Mouse (Mus musculus) neutrophil, adult 5-6 weeks (primary cell): Measurements from ENCODE around the gene Slc41a1. TPM values are rescaled to one million over a fixed set of nuclear protein-coding genes. Genes with fewer than 3 reads are reported as not detected.

Experiments
- ATAC-seq: fragments of 151-379, 151-347 bp; 2 replicates; pipeline ENCODE4 v1.8.0; 2017; ENCODE audit warnings: mild to moderate bottlenecking, moderate TSS enrichment; ENCODE audit not compliant: insufficient number of reproducible peaks, poor library complexity, low FRiP score, severe bottlenecking; ENCODE audit errors: extremely low read depth
- total RNA-seq: library from RNA; stranded (forward); fragments of 200-1000 nt; gene quantifications from 2 replicates; pipeline ENCODE4 v1.2.3, GENCODE M21; 2017

The Slc41a1 gene
- total RNA-seq, 1 experiment from 2014 or later = 11.1 TPM

DNA sequence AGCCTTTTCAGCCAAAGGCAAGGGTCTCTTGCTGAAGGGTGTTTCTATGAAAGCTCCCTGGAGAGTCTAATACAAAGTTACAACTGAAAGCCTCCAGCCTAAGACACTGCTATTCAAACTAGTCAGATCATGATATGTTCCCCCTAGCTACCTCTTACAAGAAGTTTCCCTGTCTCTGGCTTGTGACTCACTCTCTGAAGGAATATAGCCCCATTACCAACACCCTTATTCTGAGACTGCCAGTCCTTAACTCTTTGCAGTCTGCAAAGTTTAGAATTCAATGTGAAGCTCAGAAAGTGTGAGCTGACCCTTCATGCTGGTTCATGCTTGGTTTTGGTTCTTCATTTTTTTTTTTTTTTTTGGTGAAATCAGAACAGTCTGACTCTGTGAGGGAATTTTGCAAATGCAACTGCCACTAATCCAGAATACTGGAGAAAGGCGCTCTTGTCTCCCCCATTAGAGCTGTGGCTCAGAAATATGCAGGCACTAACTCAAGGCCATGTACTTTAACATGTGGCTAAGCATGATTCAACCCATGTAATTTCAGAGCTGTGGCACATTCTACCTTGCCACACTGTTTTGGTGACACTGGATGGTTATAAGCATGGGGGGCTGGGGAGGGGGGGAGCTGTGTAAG lies 4.3 kb upstream of the Slc41a1 start:
- no peak for ATAC-seq

DNA sequence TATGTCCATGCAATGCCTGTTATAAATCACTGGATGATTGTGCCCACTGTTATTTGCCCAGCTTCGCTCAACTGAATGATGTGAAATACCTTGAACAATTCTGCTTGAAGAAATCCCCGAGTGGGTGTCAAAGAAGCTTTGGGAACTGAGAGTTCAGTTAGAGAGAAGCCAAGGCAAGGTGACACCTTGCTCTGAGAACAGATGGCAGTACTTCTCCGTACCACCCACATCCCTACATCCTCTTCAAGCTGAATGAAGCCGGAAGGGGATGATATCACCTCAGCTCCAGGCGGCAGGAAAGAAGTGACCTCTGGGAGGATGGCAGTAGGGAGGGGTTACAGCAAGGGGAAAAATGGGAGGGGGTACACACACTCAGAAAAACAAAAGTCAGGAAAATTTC lies 3.7 kb upstream of the Slc41a1 start:
- no peak for ATAC-seq

DNA sequence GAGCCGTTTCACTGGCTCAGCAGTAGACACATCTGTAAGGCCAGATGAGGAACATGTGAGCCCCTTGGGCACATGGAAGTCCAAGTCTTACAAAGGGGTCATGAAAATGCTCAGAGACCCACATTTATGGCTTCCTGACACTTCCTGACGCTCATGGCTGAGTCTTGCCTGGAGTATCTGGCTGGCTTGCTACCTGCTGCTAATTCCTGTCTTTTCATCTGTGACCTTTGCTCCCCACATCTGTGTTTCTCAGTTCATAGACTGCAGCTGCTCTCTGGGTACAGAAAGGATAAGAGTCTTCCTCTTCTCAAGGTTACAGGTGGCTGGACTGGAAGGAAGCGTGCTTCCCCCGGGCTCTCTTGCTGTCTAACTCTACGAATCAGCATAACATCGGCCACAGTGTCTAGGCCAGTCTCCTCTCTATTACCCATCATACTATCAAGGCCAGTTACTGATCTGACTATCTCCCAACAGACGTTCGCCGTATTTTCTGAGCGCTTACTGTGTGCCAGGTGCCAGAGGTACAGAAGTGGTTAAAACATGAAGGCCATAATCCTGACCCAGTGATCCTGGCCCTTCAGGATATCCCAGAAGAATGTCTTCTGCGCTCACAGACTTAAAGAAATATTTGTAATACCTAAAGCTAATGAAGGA lies 2.6 kb upstream of the Slc41a1 start:
- no peak for ATAC-seq

DNA sequence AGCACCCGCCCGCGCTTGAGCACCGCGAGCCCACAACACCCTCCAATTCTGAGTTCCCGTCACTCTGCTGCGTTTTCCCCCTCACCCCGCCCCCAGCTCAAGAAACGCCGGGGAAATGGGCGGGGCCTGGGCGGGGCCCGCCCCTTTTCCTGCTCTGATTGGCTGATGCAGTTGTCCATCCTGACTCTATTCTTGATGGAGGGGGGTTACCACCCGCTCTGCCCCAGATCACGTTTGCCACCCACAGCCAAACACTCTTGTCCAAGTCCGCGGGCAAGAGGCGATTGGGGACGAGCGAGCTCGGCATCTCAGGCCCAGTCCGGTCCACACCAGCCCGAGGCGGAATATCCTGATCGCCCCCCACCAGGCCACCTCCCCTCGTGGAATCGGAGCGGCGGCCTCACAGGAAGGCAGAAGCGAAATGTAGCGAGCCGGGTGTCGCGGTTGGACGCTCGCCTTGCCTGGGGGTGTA lies 530 bp downstream of the Slc41a1 start:
- peak; percentile 87 for ATAC-seq

DNA sequence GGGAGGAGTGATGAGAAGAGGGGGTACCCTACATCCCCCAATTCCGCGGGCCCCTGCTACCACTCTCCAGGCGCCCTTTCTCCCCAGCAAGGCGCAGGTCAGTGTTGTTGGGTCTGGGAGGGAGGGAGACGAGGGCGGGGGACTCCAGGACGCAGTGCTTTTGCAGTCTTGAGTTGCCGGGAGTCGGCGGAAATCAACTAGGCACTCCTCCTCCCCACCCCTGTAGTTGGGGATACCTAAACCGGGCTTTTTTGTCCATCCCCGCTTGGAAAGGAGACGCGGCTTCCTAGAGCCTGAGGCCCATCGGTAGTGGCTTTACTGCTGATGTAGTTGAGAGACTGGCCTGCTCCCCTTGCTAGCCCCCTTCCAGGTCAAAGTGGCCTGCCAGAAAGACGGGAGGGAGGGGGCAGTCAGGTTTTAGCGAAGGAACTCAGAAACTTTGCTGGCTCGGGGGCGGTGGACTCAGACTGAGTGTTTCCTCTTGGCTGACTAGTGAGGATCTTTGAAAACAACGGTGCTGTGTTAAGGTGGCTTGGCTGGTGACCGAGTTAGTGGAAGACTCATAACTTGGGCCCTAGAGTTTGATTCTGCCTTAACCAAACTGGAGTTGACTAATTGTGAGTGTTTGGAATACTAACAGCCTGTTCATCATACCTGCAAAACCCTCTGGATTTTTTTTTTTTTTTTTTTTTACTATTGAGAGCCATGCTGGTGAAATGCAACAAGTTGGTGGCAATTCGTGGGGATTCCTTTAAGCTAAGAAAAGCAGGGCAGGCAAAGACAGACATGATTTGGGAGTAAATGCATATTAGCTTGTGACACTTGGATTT lies 1.2 kb downstream of the Slc41a1 start:
- ATAC-seq = no peak

DNA sequence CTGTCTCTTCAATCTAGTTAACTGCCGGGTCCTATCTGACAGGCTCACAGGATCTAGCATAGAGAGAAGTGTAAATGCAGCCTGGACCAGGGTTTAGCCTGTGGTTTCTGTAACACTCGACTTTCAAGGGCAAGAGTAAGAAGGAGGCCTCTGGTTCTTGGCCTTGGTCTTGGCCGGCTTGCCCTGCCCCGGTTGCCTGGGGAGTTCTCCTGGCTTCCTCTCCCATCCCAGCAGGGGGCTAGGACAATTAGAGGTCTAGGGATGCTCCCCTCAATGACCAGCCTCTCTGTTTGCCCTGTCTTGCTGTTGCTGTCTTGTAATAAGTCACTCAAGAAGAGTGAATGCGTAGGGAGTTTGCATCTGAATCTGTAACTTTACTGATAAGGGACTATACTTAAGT lies 2.0 kb downstream of the Slc41a1 start:
- no peak for ATAC-seq

DNA sequence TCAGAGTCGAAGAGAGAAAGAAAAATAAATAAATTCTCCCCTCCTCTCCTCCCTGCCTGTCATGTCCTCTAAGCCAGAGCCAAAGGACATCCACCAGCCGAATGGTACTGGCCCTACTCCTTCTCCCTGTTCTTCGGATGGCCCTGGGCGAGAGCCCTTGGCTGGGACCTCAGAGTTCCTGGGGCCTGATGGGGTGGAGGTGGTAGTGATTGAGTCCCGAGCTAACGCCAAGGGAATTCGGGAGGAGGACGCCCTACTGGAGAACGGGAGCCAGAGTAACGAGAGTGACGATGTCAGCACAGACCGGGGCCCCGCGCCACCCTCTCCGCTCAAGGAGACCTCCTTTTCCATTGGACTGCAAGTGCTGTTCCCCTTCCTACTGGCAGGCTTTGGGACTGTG lies 3.3 kb downstream of the Slc41a1 start:
- no peak for ATAC-seq

DNA sequence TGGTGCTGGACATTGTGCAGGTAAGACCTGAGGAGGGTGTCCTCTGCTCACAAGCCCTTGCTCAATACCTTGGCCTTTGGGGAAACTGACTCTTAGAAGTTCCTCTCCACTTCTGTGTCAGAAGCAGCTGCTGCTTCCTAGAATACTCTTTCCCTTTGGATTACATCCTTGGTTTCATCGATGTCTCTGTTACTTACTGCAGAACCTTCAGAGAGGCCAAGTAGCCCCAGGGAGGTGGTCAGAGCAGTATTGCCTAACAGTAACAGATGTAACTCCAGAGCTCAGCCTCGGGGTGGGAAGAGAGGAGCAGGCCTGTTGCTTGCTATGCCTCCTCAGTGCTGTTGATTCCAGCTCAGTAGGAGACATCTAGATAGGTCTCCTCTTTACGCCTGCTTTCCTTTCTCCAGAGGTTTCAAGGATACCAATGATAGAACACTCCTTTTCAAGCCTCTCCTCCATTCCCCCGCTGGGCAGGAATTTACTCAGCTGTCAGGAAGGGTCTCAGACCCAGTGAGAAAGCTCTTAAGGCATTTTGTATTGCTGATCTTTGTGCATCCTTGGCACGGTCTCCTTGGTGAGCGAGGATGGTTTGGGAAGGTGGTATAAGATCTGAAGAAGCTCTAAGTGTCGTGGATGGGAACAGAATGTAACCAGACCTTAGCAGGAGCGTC lies 3.8 kb downstream of the Slc41a1 start:
- ATAC-seq = no peak

DNA sequence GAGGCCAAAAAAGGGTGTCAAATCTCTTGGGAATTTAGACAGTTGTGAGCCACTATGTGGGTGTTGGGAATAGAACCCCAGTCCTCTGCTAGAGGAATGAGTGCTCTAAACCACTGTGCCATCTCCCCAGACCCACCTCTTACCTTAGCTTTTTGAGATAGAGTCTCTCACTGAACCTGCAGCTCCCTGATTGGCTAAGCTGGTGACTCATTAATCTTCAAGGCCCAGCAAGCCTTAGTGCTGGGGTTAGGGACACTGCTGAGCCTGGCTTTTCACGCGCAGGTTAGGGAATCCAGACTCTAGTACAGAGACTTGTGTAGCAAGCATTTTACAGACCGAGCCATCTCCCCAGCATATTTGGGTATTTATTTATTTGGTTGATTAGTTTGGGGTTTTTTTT lies 9.7 kb downstream of the Slc41a1 start:
- no peak for ATAC-seq

DNA sequence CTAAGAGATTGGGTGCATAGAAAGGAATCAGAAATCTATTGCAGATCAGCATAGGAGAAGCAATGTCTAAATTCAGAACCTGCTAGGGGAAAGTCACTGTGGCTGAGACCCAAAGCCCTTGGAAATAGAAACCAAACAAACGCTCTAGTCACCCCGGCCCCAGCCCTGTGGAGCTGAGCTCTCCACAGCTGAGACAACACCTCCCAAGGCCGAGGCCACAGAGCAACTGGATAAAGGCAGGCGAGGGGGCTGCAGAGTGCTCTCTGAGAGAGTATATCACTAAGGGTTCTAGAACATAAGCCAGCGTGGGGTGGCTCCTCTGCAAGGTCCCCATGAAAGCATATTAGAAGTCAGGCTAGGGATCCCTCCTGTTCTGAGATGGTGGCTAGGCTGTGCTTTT lies 11.2 kb downstream of the Slc41a1 start:
- ATAC-seq = no peak

DNA sequence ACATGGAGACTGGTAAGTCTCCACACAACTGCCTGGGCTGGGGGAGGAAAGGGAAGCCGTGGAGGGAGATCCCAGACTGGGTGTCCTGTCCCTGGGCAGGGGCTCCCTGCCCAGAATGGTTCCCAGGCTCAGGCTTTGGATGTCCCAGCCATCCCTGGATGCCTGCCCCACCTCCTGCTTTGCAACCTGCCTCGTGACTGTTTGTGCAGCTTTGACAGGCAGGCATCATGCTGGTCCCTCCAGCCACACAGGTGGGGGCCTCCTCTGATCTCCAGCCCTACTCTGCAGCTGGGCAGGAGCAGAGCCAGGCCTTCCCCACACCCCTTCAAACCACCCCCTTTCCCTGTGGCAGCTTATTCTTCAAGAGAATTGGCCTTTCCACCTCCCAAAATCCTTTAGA lies 12.0 kb downstream of the Slc41a1 start:
- ATAC-seq = no peak

DNA sequence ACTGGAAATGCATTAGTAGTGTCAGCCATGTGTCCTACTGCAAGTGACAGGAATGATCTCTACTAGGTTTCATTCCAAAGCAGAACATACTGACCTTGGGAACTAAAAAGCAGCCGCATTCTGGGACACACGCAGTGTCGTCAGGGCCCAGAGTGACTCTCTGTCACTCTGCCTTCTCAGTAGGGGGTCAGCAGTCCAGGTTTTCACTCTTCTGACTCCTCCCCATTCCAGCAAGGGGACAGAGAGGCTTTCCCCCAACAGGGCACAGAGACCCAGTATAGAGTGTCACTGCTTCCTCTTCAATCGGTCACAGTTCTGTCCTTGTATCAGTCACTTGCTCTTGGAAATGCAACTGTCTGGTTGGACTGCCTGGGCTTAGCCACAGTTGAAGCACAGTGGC lies 14.9 kb downstream of the Slc41a1 start:
- no peak for ATAC-seq

DNA sequence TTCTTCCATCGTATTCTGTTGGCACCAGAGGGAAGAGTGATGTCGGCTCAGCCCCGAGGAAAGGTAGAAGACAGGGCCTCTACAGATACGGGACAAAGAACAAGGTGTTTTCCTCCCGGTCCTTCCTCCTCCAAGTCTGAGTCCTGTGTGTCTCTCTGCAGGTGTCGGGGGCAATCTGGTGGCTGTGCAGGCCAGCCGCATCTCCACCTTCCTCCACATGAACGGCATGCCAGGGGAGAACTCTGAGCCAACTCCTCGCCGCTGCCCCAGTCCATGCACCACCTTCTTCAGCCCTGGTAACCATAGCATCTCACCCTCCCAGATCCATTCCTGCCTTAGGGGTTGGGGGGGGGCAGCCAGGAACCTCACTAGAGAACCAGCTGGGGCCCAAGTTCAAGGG lies 16.5 kb downstream of the Slc41a1 start:
- no peak for ATAC-seq

DNA sequence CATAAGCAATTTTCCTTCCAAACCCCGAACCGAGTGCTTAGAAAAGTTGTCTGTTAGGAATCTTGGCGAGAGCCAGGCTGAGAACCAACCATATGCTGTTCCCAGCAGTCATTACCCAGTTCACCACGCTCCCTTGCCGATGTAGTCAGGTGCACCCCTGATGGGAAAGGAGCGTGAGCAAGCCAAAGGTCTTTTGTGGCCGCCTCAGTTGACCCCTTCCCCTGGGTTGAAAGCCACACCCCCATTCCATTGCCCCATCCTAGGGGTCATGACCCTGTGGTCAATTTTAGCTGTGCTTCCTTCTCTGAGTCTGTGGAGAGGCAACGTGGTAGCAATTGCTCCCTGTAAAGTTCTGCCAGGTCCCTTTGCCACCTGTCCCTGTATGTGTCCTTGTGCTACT lies 17.6 kb downstream of the Slc41a1 start:
- no peak for ATAC-seq

DNA sequence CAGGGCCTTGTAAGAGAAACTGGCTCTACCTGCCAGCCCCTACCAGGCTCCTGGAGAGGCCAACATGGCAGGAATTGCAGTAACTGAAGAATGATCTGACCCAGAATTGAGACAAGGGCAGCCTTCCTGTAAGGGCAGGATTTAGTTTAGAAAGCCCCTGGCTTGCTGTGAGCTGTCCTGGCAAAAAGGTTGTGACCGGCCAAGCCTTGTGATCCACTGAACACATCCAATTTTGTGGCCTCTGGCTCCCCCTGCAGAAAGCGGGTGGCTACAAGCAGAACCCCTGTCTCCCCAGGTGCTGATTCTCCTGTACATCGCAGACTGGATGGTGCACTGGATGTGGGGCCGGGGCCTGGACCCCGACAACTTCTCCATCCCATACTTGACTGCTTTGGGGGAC lies 19.0 kb downstream of the Slc41a1 start:
- 0 out of 2 replicates have a peak, but pooled peaks have one; percentile 10 for ATAC-seq

DNA sequence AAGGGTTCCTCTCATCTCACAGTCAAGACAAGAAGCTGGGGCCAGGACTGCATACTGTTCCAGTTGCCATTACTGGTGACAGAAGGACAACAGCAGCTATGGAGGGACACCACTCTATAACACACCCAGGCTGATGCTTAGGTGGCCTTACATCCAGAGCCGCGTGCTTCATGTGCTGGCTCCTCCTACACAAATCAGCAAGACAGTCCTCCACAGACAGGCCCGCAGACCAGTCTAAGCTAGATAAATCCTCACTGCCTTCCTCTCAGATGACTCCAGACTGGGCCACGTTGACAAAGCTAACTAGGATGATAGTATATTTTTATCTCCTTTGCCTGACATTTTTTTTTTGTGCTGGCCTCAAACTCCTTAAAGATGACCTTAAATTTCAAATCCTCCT lies 34.5 kb downstream of the Slc41a1 start:
- no peak for ATAC-seq

DNA sequence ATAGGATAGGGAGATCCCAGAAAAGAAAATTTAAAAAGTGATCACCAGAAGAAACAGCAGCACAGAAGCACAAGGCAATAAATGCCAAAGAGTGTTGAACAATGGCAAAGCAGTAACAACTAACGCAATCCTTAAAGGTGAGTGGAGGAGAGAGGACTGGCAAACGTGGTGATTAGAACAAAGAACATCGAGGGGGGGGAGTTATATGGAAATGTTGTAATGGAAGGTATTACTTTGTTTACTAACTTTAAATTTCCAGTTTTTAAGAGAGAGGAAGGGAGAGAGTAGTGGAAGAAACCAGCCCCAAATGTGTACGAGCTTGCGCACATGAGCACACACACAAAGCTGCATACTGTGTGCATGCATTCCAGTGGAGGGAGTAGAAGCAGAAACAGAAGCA lies 38.3 kb downstream of the Slc41a1 start:
- ATAC-seq = no peak

DNA sequence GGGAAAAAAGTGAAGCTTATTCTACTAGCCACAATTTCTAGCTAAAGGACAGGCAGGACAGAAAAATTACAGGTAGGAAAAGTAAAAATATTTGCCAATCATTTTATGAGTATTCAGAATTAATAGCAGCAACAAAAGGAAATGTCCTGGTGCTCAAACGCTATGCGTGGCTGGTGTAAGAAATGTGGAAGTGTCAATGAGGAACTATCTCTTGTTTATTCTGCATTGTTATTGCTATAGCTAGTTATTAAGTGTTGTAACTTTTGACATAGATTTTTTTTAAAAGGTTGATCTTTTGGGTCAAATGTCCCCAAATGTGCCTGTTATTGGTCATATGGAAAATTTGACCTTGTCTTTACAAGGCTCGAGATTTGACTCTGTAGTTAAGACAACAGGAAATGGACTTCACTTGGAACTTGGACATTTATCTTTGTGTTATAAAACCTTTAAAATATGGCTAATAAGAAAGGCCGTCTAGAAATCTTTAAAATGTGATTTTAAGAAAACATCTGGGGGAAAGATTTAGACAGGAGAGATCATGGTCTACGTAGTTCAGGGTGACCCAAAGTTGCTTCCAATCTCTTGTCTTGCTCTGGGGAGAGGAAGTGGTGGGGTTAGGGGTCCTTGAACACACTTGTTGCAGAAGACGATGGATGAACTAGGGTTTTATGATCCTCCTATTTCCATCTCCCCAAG lies 39.2 kb downstream of the Slc41a1 start:
- no peak for ATAC-seq
